Mouse (Mus musculus): ENCODE data around the gene Tgif1. TPM values are rescaled to one million over a fixed set of nuclear protein-coding genes. Genes with fewer than 3 reads are reported as not detected.

Tgif1 gene
- total and polyA plus RNA-seq, 2 experiments, result 10.6 to 17.0 TPM

DNA sequence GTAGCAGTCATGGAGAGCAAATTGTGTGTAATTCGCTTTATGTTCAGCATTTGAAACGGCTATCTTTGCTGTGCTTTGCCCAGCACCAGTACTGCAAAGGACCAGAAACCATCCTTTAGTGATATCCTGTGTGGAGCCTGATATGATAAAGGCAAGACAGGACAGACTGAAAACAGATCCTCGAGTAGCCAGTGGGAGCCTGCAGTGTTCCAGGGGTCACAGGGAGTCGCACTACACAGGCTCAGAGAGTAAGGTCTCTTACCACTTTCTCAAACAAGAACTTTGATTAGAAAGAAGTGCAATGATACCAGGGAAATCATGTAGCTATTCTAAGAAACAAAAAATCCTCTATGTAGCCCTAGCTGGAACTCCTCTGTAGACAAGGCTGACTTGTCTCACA, 58.1 kb downstream of the Tgif1 start:
- Histone ChIP-seq H3K36me3 (ENCODE audit: control insufficient read depth, insufficient read depth, low read length) (no peaks in the 10 kb centered on the region), H3K27me3 (ENCODE audit: control insufficient read depth, insufficient read depth, low read length) (no peaks in the 10 kb centered on the region), H3K27ac (replicated peaks; ENCODE audit: insufficient read depth, low read depth, low read length) (no peak overlapping the region), H3K79me2 (ENCODE audit: control insufficient read depth, insufficient read depth, low read length) (no peaks in the 10 kb centered on the region), H3K4me3 (ENCODE audit: insufficient read depth, low read depth, low read length) (no peak overlapping the region), H3K4me1 (ENCODE audit: control insufficient read depth, insufficient read depth, low read length) (no peaks in the 10 kb centered on the region), H3K9ac (ENCODE audit: low read depth, low read length) (no peak overlapping the region)
- TF ChIP-seq CTCF (IDR thresholded peaks at IDR 0.05; ENCODE audit: low read depth, low read length), result no peak
- TF ChIP-seq POLR2A (IDR thresholded peaks at IDR 0.05; ENCODE audit: extremely low read depth, insufficient read depth, low read length), result no peak
- WGBS, result 78% methylated on average over 4 of the region's 4 CpGs
- no peak for DNase-seq (ENCODE audit: extremely low read depth, low read depth, low spot score)

DNA sequence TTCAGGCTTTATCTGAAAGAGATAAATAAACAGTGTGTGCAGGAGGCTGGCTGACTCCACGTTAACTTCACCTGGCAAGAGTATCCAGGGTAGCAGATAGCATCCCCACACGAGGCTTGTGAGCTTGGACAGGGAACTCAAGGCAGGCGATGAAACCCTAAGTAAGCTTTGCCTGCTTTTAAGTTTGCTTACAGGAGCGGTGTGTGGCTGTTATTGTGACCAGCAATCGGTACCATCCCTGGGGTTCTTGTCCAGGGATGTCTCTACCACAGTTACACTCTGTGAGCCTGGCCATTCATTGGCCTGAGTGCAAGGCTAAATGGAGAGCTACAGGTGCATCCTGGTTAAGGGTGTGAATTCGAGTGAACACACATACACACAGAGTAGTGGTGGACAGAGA, 58.6 kb downstream of the Tgif1 start:
- TF ChIP-seq CTCF (IDR thresholded peaks at IDR 0.05; ENCODE audit: low read depth, low read length), result no peak
- no peak for TF ChIP-seq POLR2A (IDR thresholded peaks at IDR 0.05; ENCODE audit: extremely low read depth, insufficient read depth, low read length)

DNA sequence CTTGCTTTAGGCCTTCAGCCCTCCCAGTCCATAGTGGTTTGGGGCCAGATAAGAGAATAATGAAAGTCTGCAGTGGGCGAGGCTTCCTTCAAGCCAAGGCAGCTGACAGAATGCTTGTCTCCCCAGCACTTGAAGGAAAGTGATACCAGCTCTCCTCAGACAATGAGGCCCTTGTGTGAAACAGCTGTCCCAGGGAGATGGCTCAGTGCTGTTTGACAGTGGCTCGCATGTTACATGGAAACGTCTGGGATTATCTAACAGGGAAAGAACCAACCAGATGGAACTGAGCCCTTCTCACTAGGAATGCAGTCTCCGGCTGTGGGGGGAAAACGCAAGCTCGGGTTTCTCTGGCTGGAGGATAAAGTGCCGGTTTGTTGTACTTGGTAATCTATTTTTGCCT, 59.1 kb downstream of the Tgif1 start:
- no peak overlapping the region for H3K9ac ChIP-seq (ENCODE audit: low read depth, low read length)
- TF ChIP-seq CTCF (IDR thresholded peaks at IDR 0.05; ENCODE audit: low read depth, low read length) (no peak), POLR2A (IDR thresholded peaks at IDR 0.05; ENCODE audit: extremely low read depth, insufficient read depth, low read length) (no peak)
- WGBS, result 55% methylated on average over 7 of the region's 7 CpGs

More for the DNA sequence above, 58.6 kb downstream of the Tgif1 start:
- Histone ChIP-seq H3K27ac (replicated peaks; ENCODE audit: insufficient read depth, low read depth, low read length) (no peak overlapping the region), H3K4me1 (ENCODE audit: control insufficient read depth, insufficient read depth, low read length) (no peaks in the 10 kb centered on the region), H3K79me2 (ENCODE audit: control insufficient read depth, insufficient read depth, low read length) (no peaks in the 10 kb centered on the region), H3K36me3 (ENCODE audit: control insufficient read depth, insufficient read depth, low read length) (no peaks in the 10 kb centered on the region), H3K4me3 (ENCODE audit: insufficient read depth, low read depth, low read length) (no peak overlapping the region), H3K9ac (ENCODE audit: low read depth, low read length) (no peak overlapping the region), H3K27me3 (ENCODE audit: control insufficient read depth, insufficient read depth, low read length) (no peaks in the 10 kb centered on the region)
- DNase-seq (ENCODE audit: extremely low read depth, low read depth, low spot score), result no peak
- 60% methylated on average over 6 of the region's 6 CpGs for WGBS

More for the DNA sequence above, 59.1 kb downstream of the Tgif1 start:
- no peaks in the 10 kb centered on the region for H3K27me3 ChIP-seq (ENCODE audit: control insufficient read depth, insufficient read depth, low read length)
- no peak overlapping the region for H3K4me3 ChIP-seq (ENCODE audit: insufficient read depth, low read depth, low read length)
- DNase-seq (ENCODE audit: extremely low read depth, low read depth, low spot score), result no peak
- H3K4me1 ChIP-seq (ENCODE audit: control insufficient read depth, insufficient read depth, low read length), result no peaks in the 10 kb centered on the region
- no peaks in the 10 kb centered on the region for H3K36me3 ChIP-seq (ENCODE audit: control insufficient read depth, insufficient read depth, low read length)
- H3K27ac ChIP-seq (replicated peaks; ENCODE audit: insufficient read depth, low read depth, low read length), result no peak overlapping the region
- no peaks in the 10 kb centered on the region for H3K79me2 ChIP-seq (ENCODE audit: control insufficient read depth, insufficient read depth, low read length)

Other genes with a start within 250 kb of the Tgif1 start
- 1.5 and 3.2 TPM in 2 replicates for gene Myom1, start 149.1 kb upstream of the Tgif1 start, total RNA-seq (2014; rRNA removed)
- gene Myom1, start 149.1 kb upstream of the Tgif1 start, polyA plus RNA-seq (2012; rRNA removed), result 0.06 and 0.34 TPM in 2 replicates
- 49.7 and 65.4 TPM in 2 replicates for gene Myl12a, start 149.3 kb upstream of the Tgif1 start, total RNA-seq (2014; rRNA removed)
- gene Myl12a, start 149.3 kb upstream of the Tgif1 start, polyA plus RNA-seq (2012; rRNA removed), result 34.2 and 37.4 TPM in 2 replicates

All from liver, adult 2 months (tissue).